Mouse (Mus musculus) neural tube, embryonic 14.5 days (tissue): ENCODE measurements around the gene Rnase10. TPM values are rescaled to one million over a fixed set of nuclear protein-coding genes. Genes with fewer than 3 reads are reported as not detected.

Source experiments
- ATAC-seq: fragments of 200-750 bp; cut with Nextera tagmentation; 2 replicates; pipeline ENCODE4 v1.8.0; 2017; ENCODE audit warnings: low read depth, mild to moderate bottlenecking, moderate TSS enrichment, moderate library complexity
- H3K27ac ChIP-seq: fragments of 300-500 bp; sonication (generic); 2 replicates; pipeline ENCODE4 v1.5.1; 2014; ENCODE audit warnings: low read depth, mild to moderate bottlenecking, control low read depth, low read length, moderate library complexity, mixed read lengths
- H3K27me3 ChIP-seq: fragments of 300-500 bp; sonication (generic); 2 replicates; pipeline ENCODE4 v1.6.1; 2014; ENCODE audit warnings: low read length; ENCODE audit not compliant: control insufficient read depth, insufficient read depth
- H3K36me3 ChIP-seq: fragments of 300-500 bp; sonication (generic); 2 replicates; pipeline ENCODE4 v1.6.1; 2014; ENCODE audit warnings: low read length, mixed read lengths; ENCODE audit not compliant: control insufficient read depth, insufficient read depth
- H3K4me1 ChIP-seq: fragments of 300-500 bp; sonication (generic); 2 replicates; pipeline ENCODE4 v1.6.1; 2014; ENCODE audit warnings: low read length; ENCODE audit not compliant: control insufficient read depth, insufficient read depth
- H3K4me2 ChIP-seq: fragments of 300-500 bp; sonication (generic); 2 replicates; pipeline ENCODE4 v1.6.1; 2014; ENCODE audit warnings: mild to moderate bottlenecking, low read depth, low read length, control low read depth
- H3K4me3 ChIP-seq: fragments of 300-500 bp; sonication (generic); 2 replicates; pipeline ENCODE4 v1.5.1; 2014; ENCODE audit warnings: low read depth, low read length, control low read depth, mixed read lengths
- H3K9ac ChIP-seq: fragments of 300-500 bp; sonication (generic); replicated peaks from 2 replicates; pipeline ENCODE4 v1.6.1; 2014; ENCODE audit warnings: low read depth, mild to moderate bottlenecking, control low read depth, low read length, mixed read lengths
- H3K9me3 ChIP-seq: fragments of 300-500 bp; sonication (generic); 2 replicates; pipeline ENCODE4 v1.6.1; 2016; ENCODE audit warnings: low read length; ENCODE audit not compliant: control insufficient read depth
- whole genome bisulfite sequencing: fragments of 180-500 bp; shearing (Covaris S2); extraction: QIAGEN DNeasy Blood & Tissue Kit; methylation state at CpG from one replicate; pipeline ENCODE4 v1.1.7; 2014; 5-methylcytosine and 5-hydroxymethylcytosine counted together
- polyA plus RNA-seq: library from polyadenylated mRNA; unstranded; fragments of >200 nt; fragmentation: Nextera tagmentation; extraction: Ambion mirVana; gene quantifications from 2 replicates; pipeline ENCODE4 v1.2.1, GENCODE M21; 2014

The Rnase10 gene
- polyA plus RNA-seq, 1 experiment from 2014 or later: 0.17 TPM

GRCm38 (mm10) chr14:51026391-51027133, 19.0 kb downstream of the Rnase10 start:
- no peaks in the 10 kb centered on the region for H3K9me3 ChIP-seq
- H3K36me3 ChIP-seq: no peaks in the 10 kb centered on the region
- no peaks in the 10 kb centered on the region for H3K4me1 ChIP-seq
- no peak overlapping the region for H3K4me3 ChIP-seq
- no peak overlapping the region for H3K9ac ChIP-seq
- H3K27me3 ChIP-seq: no peaks in the 10 kb centered on the region
- peak; percentile 76 for ATAC-seq
- WGBS: 37% methylated on average over 5 of the region's 5 CpGs
- no peak overlapping the region for H3K4me2 ChIP-seq
- H3K27ac ChIP-seq: no peak overlapping the region

- Histone ChIP-seq H3K27ac (no peak overlapping the region), H3K9me3 (no peaks in the 10 kb centered on the region), H3K36me3 (no peaks in the 10 kb centered on the region), H3K9ac (no peak overlapping the region), H3K4me2 (no peak overlapping the region), H3K4me3 (no peak overlapping the region), H3K27me3 (no peaks in the 10 kb centered on the region), H3K4me1 (no peaks in the 10 kb centered on the region)
- WGBS: 56% methylated on average over 3 of the region's 3 CpGs
- no peak for ATAC-seq
Measured at GRCm38 (mm10) chr14:51027387-51028155, 20.0 kb downstream of the Rnase10 start.

- Histone ChIP-seq H3K4me1 (no peaks in the 10 kb centered on the region), H3K4me2 (no peak overlapping the region), H3K9me3 (no peaks in the 10 kb centered on the region), H3K27ac (no peak overlapping the region), H3K27me3 (no peaks in the 10 kb centered on the region), H3K9ac (no peak overlapping the region), H3K4me3 (no peak overlapping the region), H3K36me3 (no peaks in the 10 kb centered on the region)
- ATAC-seq: no peak
- WGBS: 40% methylated on average over 1 of the region's 1 CpGs
Measured at GRCm38 (mm10) chr14:51035206-51035605, 27.7 kb downstream of the Rnase10 start.

GRCm38 (mm10) chr14:51036214-51036613, 28.7 kb downstream of the Rnase10 start:
- Histone ChIP-seq H3K4me1 (no peaks in the 10 kb centered on the region), H3K4me3 (no peak overlapping the region), H3K27ac (no peak overlapping the region), H3K9ac (no peak overlapping the region), H3K27me3 (no peaks in the 10 kb centered on the region), H3K4me2 (no peak overlapping the region), H3K36me3 (no peaks in the 10 kb centered on the region), H3K9me3 (no peaks in the 10 kb centered on the region)
- no peak for ATAC-seq
- 87% methylated on average over 4 of the region's 4 CpGs for WGBS

GRCm38 (mm10) chr14:51041769-51042168, 34.2 kb downstream of the Rnase10 start, which contains the start of gene Rnase9:
Gene Rnase9 (minus strand): TSS chr14:51041869.
- Histone ChIP-seq H3K9ac (no peak within 1 kb of the TSS), H3K4me1 (no peaks in the 10 kb centered on the region), H3K4me2 (no peak within 1 kb of the TSS), H3K27me3 (no peaks in the 10 kb centered on the region), H3K9me3 (no peaks in the 10 kb centered on the region), H3K36me3 (no peaks in the 10 kb centered on the region), H3K27ac (no peak within 1 kb of the TSS), H3K4me3 (no peak within 1 kb of the TSS)
- ATAC-seq: no peak
- WGBS: 67% methylated on average over 6 of the region's 6 CpGs

- no peaks in the 10 kb centered on the region for H3K36me3 ChIP-seq
- ATAC-seq: no peak
- no peak overlapping the region for H3K27ac ChIP-seq
- no peak overlapping the region for H3K4me3 ChIP-seq
- H3K27me3 ChIP-seq: no peaks in the 10 kb centered on the region
- 72% methylated on average over 5 of the region's 5 CpGs for WGBS
- H3K4me2 ChIP-seq: no peak overlapping the region
- H3K9ac ChIP-seq: no peak overlapping the region
- no peaks in the 10 kb centered on the region for H3K9me3 ChIP-seq
- H3K4me1 ChIP-seq: no peaks in the 10 kb centered on the region
Measured at GRCm38 (mm10) chr14:51047846-51048245, 40.3 kb downstream of the Rnase10 start.

- no peak for ATAC-seq
- H3K27me3 ChIP-seq: no peaks in the 10 kb centered on the region
- no peak within 1 kb of the TSS for H3K4me2 ChIP-seq
- H3K27ac ChIP-seq: no peak within 1 kb of the TSS
- H3K4me3 ChIP-seq: no peak within 1 kb of the TSS
- H3K4me1 ChIP-seq: no peaks in the 10 kb centered on the region
- 86% methylated on average over 2 of the region's 2 CpGs for WGBS
- no peaks in the 10 kb centered on the region for H3K36me3 ChIP-seq
- H3K9me3 ChIP-seq: no peaks in the 10 kb centered on the region
- H3K9ac ChIP-seq: no peak within 1 kb of the TSS
Measured at GRCm38 (mm10) chr14:51050063-51050462, 42.5 kb downstream of the Rnase10 start, which contains the start of gene Rnase11. Gene Rnase11 (minus strand): TSS chr14:51050163.

- ATAC-seq: no peak
- no peak overlapping the region for H3K4me2 ChIP-seq
- H3K4me1 ChIP-seq: no peaks in the 10 kb centered on the region
- H3K9me3 ChIP-seq: no peaks in the 10 kb centered on the region
- no peak overlapping the region for H3K4me3 ChIP-seq
- no peaks in the 10 kb centered on the region for H3K36me3 ChIP-seq
- no peak overlapping the region for H3K27ac ChIP-seq
- no peaks in the 10 kb centered on the region for H3K27me3 ChIP-seq
- WGBS: 63% methylated on average over 5 of the region's 5 CpGs
- no peak overlapping the region for H3K9ac ChIP-seq
Measured at GRCm38 (mm10) chr14:51051941-51052340, 44.4 kb downstream of the Rnase10 start.

- no peak overlapping the region for H3K4me3 ChIP-seq
- H3K27me3 ChIP-seq: no peaks in the 10 kb centered on the region
- H3K9ac ChIP-seq: no peak overlapping the region
- ATAC-seq: no peak
- H3K36me3 ChIP-seq: no peaks in the 10 kb centered on the region
- no peak overlapping the region for H3K27ac ChIP-seq
- no peaks in the 10 kb centered on the region for H3K9me3 ChIP-seq
- 59% methylated on average over 5 of the region's 5 CpGs for WGBS
- H3K4me2 ChIP-seq: no peak overlapping the region
- no peaks in the 10 kb centered on the region for H3K4me1 ChIP-seq
Measured at GRCm38 (mm10) chr14:51053176-51053575, 45.6 kb downstream of the Rnase10 start.
